Mouse (Mus musculus): ENCODE measurements around the gene Sfxn2. TPM values are rescaled to one million over a fixed set of nuclear protein-coding genes. Genes with fewer than 3 reads are reported as not detected.
A peak's percentile ranks its signal among the peaks of the same experiment; 100 is the strongest.

Sfxn2 gene
- polyA plus RNA-seq, 1 experiment from 2014 or later, result 10.3 TPM

- Histone ChIP-seq H3K9me3 (no peaks in the 10 kb centered on the region), H3K36me3 (peaks cover 3% of the 10 kb centered on the region; the same call in 1 of the 2 replicates), H3K4me2 (replicated peaks) (peak overlapping the region; percentile 60), H3K4me1 (replicated peaks) (peaks cover 88% of the 10 kb centered on the region), H3K27ac (peak overlapping the region; percentile 90), H3K4me3 (replicated peaks) (no peak overlapping the region), H3K27me3 (no peaks in the 10 kb centered on the region), H3K9ac (replicated peaks) (peak overlapping the region; percentile 48; the same call in 1 of the 2 replicates)
- no peak for ATAC-seq
- 6% methylated on average over 16 of the region's 16 CpGs for WGBS
These were observed 41.8 kb upstream of the Sfxn2 start for GRCm38 (mm10) chr19:46531071-46532030.

- Histone ChIP-seq H3K4me2 (replicated peaks) (no peak overlapping the region), H3K9ac (replicated peaks) (peak overlapping the region; percentile 48), H3K9me3 (no peaks in the 10 kb centered on the region), H3K27me3 (no peaks in the 10 kb centered on the region), H3K4me3 (replicated peaks) (no peak overlapping the region), H3K36me3 (peaks cover 7% of the 10 kb centered on the region; the same call in 1 of the 2 replicates), H3K27ac (peak overlapping the region; percentile 82), H3K4me1 (replicated peaks) (peaks cover 80% of the 10 kb centered on the region)
- 5% methylated on average over 10 of the region's 10 CpGs for WGBS
- ATAC-seq, result no peak
These were observed 41.0 kb upstream of the Sfxn2 start for GRCm38 (mm10) chr19:46532031-46532688.

GRCm38 (mm10) chr19:46533066-46533465 lies 40.1 kb upstream of the Sfxn2 start:
- no peak for ATAC-seq
- WGBS, result 39% methylated on average over 4 of the region's 4 CpGs
- 0 out of 2 replicates have a peak overlapping the region, but pooled peaks have one; percentile 42 for H3K9ac ChIP-seq (replicated peaks)

DNA sequence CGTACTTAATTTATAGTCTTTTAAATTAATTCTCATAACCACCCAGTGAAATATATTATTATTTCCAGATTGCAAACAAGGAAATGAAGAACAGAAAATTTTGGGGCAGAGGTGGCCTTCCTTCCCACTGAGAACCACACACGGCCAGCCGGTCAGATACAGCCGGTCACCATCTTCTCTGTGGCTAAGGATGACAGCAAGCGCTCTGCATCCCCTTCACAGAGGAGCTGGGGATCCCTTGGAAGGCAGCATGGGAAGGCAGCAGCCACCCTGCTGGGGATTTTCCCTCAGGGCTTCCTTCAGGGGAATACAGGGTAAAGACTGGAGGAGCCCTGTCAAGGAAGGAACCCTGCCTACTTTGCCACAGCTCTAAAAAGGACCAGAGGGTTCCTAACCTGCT lies 39.6 kb upstream of the Sfxn2 start:
- Histone ChIP-seq H3K4me1 (replicated peaks) (peaks cover 67% of the 10 kb centered on the region), H3K9ac (replicated peaks) (peak overlapping the region; percentile 42; the same call in 1 of the 2 replicates)

More at GRCm38 (mm10) chr19:46533066-46533465, 40.1 kb upstream of the Sfxn2 start:
- peak overlapping the region; percentile 82; the same call in 1 of the 2 replicates for H3K27ac ChIP-seq
- no peak overlapping the region for H3K4me2 ChIP-seq (replicated peaks)
- H3K9me3 ChIP-seq, result no peaks in the 10 kb centered on the region
- H3K4me3 ChIP-seq (replicated peaks), result no peak overlapping the region
- H3K27me3 ChIP-seq, result no peaks in the 10 kb centered on the region
- peaks cover 7% of the 10 kb centered on the region; the same call in 1 of the 2 replicates for H3K36me3 ChIP-seq
- H3K4me1 ChIP-seq (replicated peaks), result peaks cover 71% of the 10 kb centered on the region

DNA sequence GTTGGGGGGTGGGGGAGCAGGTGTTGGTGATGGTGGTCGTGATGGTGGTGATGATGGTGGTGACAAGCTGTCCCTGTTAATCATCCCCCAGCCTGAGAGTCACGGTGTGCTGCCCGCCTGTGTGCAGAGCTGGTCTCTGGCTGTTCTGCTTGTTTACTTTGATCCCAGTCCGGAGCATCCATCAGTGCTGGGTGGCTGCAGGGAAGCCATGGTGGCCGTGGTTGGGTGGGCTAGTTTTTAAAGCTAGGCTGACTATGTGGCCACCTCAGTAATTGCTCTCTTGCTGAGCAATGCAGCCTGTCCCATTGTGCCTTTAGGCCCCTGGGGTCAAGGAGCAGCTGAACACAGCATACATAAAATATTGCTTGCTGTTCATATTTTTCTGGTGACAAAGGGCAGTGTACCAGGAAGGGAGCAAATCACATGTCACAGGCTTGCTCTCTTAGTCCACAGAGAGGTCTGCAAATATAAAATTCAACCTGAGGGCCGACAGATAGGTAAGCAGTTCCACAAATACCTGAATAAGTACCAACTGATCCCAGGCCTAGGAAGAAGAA lies 38.5 kb upstream of the Sfxn2 start:
- ATAC-seq, result no peak
- peaks cover 12% of the 10 kb centered on the region; the same call in 1 of the 2 replicates for H3K36me3 ChIP-seq
- H3K27ac ChIP-seq, result peak overlapping the region; percentile 39; the same call in 1 of the 2 replicates
- H3K4me2 ChIP-seq (replicated peaks), result no peak overlapping the region
- H3K4me1 ChIP-seq (replicated peaks), result peaks cover 56% of the 10 kb centered on the region
- H3K9me3 ChIP-seq, result no peaks in the 10 kb centered on the region
- H3K27me3 ChIP-seq, result no peaks in the 10 kb centered on the region
- WGBS, result 38% methylated on average over 6 of the region's 6 CpGs
- no peak overlapping the region for H3K4me3 ChIP-seq (replicated peaks)
- H3K9ac ChIP-seq (replicated peaks), result no peak overlapping the region

More for the DNA sequence above, 39.6 kb upstream of the Sfxn2 start:
- peaks cover 7% of the 10 kb centered on the region; the same call in 1 of the 2 replicates for H3K36me3 ChIP-seq
- H3K4me3 ChIP-seq (replicated peaks), result no peak overlapping the region
- H3K27ac ChIP-seq, result peak overlapping the region; percentile 82
- H3K27me3 ChIP-seq, result no peaks in the 10 kb centered on the region
- 58% methylated on average over 5 of the region's 5 CpGs for WGBS
- H3K9me3 ChIP-seq, result no peaks in the 10 kb centered on the region
- H3K4me2 ChIP-seq (replicated peaks), result no peak overlapping the region
- ATAC-seq, result no peak

DNA sequence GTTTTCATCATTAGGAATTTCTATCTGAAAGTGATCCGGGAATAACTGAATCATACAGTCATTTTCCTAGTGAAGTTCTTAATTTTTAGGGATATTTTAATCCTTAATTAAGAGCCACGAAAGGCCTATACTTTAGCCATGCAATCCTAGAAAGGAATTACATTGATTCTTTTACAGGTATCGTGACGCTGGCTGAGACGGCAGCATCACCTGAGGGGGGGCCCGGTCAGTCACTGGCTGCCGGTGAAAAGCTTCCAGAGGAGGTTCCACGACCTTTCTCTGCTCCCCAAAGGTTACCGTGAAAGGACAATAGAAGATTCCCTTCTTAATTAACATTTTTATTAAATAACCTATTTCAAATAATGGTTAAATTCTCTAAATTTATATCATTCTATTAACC lies 35.8 kb upstream of the Sfxn2 start:
- no peak overlapping the region for H3K27ac ChIP-seq
- no peak overlapping the region for H3K4me2 ChIP-seq (replicated peaks)
- WGBS, result 90% methylated on average over 9 of the region's 9 CpGs
- ATAC-seq, result no peak
- no peak overlapping the region for H3K4me3 ChIP-seq (replicated peaks)
- H3K27me3 ChIP-seq, result no peaks in the 10 kb centered on the region
- H3K9ac ChIP-seq (replicated peaks), result no peak overlapping the region
- peaks cover 28% of the 10 kb centered on the region for H3K4me1 ChIP-seq (replicated peaks)
- peaks cover 38% of the 10 kb centered on the region for H3K36me3 ChIP-seq
- H3K9me3 ChIP-seq, result no peaks in the 10 kb centered on the region

DNA sequence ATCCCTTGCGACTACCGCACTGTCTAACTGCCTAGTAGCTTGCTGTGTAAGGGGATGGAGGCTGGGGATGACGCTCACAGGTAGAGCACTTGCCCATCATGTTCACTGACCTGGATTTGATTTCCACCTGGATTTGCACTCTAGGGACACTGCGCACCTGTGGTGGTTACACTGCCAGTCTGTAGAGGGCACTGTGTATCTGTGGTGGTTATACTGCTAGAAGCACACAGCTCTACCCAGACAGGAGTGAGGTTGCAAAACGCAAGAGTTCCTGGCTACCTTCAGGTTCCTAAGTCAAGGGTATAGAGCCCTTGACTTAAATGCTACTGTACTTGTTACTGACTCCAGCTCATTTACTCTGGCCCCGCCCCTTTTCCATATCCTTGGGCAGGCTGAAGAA lies 35.0 kb upstream of the Sfxn2 start:
- Histone ChIP-seq H3K9me3 (no peaks in the 10 kb centered on the region), H3K9ac (replicated peaks) (no peak overlapping the region), H3K36me3 (peaks cover 46% of the 10 kb centered on the region), H3K4me3 (replicated peaks) (no peak overlapping the region), H3K4me2 (replicated peaks) (no peak overlapping the region), H3K27ac (no peak overlapping the region), H3K27me3 (no peaks in the 10 kb centered on the region), H3K4me1 (replicated peaks) (peaks cover 20% of the 10 kb centered on the region)
- no peak for ATAC-seq
- 90% methylated on average over 6 of the region's 6 CpGs for WGBS

GRCm38 (mm10) chr19:46542750-46543149 lies 30.4 kb upstream of the Sfxn2 start:
- Histone ChIP-seq H3K9ac (replicated peaks) (no peak overlapping the region), H3K36me3 (peaks cover 56% of the 10 kb centered on the region), H3K27ac (no peak overlapping the region), H3K9me3 (no peaks in the 10 kb centered on the region), H3K4me2 (replicated peaks) (no peak overlapping the region), H3K4me3 (replicated peaks) (no peak overlapping the region), H3K27me3 (no peaks in the 10 kb centered on the region), H3K4me1 (replicated peaks) (peaks cover 6% of the 10 kb centered on the region; the same call in 1 of the 2 replicates)
- ATAC-seq, result no peak
- 86% methylated on average over 8 of the region's 8 CpGs for WGBS

- Histone ChIP-seq H3K4me2 (replicated peaks) (no peak overlapping the region), H3K36me3 (peaks cover 62% of the 10 kb centered on the region), H3K27ac (peak overlapping the region; percentile 70; the same call in 1 of the 2 replicates), H3K4me1 (replicated peaks) (peaks cover 11% of the 10 kb centered on the region; the same call in 1 of the 2 replicates), H3K9me3 (no peaks in the 10 kb centered on the region), H3K9ac (replicated peaks) (no peak overlapping the region), H3K27me3 (no peaks in the 10 kb centered on the region), H3K4me3 (replicated peaks) (no peak overlapping the region)
- ATAC-seq, result no peak
- 75% methylated on average over 6 of the region's 6 CpGs for WGBS
These were observed 25.6 kb upstream of the Sfxn2 start for GRCm38 (mm10) chr19:46547565-46547964.

- H3K9ac ChIP-seq (replicated peaks), result no peak overlapping the region
- H3K27ac ChIP-seq, result peak overlapping the region; percentile 70
- WGBS, result 55% methylated on average over 10 of the region's 10 CpGs
- no peaks in the 10 kb centered on the region for H3K9me3 ChIP-seq
- ATAC-seq, result no peak
- H3K27me3 ChIP-seq, result no peaks in the 10 kb centered on the region
- peaks cover 56% of the 10 kb centered on the region for H3K36me3 ChIP-seq
- H3K4me3 ChIP-seq (replicated peaks), result no peak overlapping the region
- no peak overlapping the region for H3K4me2 ChIP-seq (replicated peaks)
- peaks cover 11% of the 10 kb centered on the region; the same call in 1 of the 2 replicates for H3K4me1 ChIP-seq (replicated peaks)
These were observed 25.1 kb upstream of the Sfxn2 start for GRCm38 (mm10) chr19:46548110-46548509.

DNA sequence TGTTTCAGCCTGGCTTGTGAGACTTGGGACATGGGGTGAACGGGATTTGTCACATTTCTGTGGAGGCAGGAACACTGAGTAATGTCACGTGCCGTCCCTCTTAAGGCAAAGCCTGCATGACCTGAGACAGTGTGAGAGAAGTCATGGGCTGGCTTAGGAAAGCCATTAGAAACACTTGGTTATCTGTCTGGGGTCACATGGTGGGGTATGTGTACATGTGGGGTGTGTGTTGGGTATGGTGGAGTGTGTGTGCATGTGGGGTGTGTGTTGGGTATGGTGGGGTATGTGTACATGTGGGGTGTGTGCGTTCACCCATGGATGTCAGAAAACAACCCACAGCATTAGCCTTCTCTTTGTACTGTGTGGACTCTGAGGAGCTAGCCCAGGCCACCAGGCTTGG lies 22.8 kb upstream of the Sfxn2 start:
- peaks cover 60% of the 10 kb centered on the region for H3K36me3 ChIP-seq
- 85% methylated on average over 4 of the region's 4 CpGs for WGBS
- no peak overlapping the region for H3K4me3 ChIP-seq (replicated peaks)
- no peak for ATAC-seq
- no peaks in the 10 kb centered on the region for H3K9me3 ChIP-seq
- no peaks in the 10 kb centered on the region for H3K27me3 ChIP-seq
- H3K4me1 ChIP-seq (replicated peaks), result peaks cover 22% of the 10 kb centered on the region
- H3K9ac ChIP-seq (replicated peaks), result no peak overlapping the region
- no peak overlapping the region for H3K4me2 ChIP-seq (replicated peaks)
- H3K27ac ChIP-seq, result no peak overlapping the region

Measured in midbrain, embryonic 13.5 days (tissue).